ENCODE assay signal across 8 mouse cellular contexts in genomic region chr5:140663621-140664180, GRCm38 (mm10). TPM values are rescaled to one million over a fixed set of nuclear protein-coding genes. Genes with fewer than 3 reads are reported as not detected.
A peak's percentile ranks its signal among the peaks of the same experiment; 100 is the strongest.
DNase-seq lines count a peak whose midpoint lies in the region; ATAC-seq and TF ChIP-seq lines count a peak whose summit lies in the region.

No protein-coding gene starts in this region.

- DNase-seq in 416B (ENCODE audit: low read depth) (peak; percentile 60), ES-E14 (ENCODE audit: low read depth, low spot score) (peak; percentile 40)
- peak; percentile 76 to 80 for DNase-seq in cerebellum, postnatal 10 days
- DNase-seq in frontal cortex, postnatal 25 days (ENCODE audit: low spot score in 2 of 2), result peak; percentile 48 to 49
- DNase-seq in liver, embryonic 11.5 days (ENCODE audit: low spot score), result no peak
- DNase-seq in ovary, postnatal 14 days (ENCODE audit: low spot score), result peak; percentile 65
- DNase-seq in urinary bladder, postnatal 25 days (ENCODE audit: low spot score), result peak; percentile 58

- peaks cover 1% of the 10 kb centered on the region; the same call in 1 of the 2 replicates for H3K36me3 ChIP-seq in ES-E14 (ENCODE audit: control insufficient read depth, insufficient read depth, low read length, poor library complexity, severe bottlenecking)
- peaks cover 3% of the 10 kb centered on the region for H3K36me3 ChIP-seq in intestine, postnatal 0 days (ENCODE audit: control insufficient read depth, insufficient read depth)
- H3K36me3 ChIP-seq in liver, embryonic 11.5 days (ENCODE audit: control insufficient read depth, insufficient read depth, low read length), result peaks cover 2% of the 10 kb centered on the region; the same call in 1 of the 2 replicates

- no peak overlapping the region for H3K4me2 ChIP-seq in intestine, postnatal 0 days (replicated peaks; ENCODE audit: low read depth)
- no peak overlapping the region for H3K4me2 ChIP-seq in liver, embryonic 11.5 days

- 29% methylated on average over 7 of the region's 7 CpGs for WGBS in intestine, postnatal 0 days
- 57% methylated on average over 7 of the region's 7 CpGs for WGBS in liver, embryonic 11.5 days

- H3K4me1 ChIP-seq in ES-E14 (ENCODE audit: control insufficient read depth in 2 of 2, insufficient read depth in 2 of 2, low read length in 2 of 2, poor library complexity in 1 of 2), result peaks cover 0 to 15% of the 10 kb centered on the region in 2 experiments; a peak in 2 of 4 replicates
- H3K4me1 ChIP-seq in intestine, postnatal 0 days (replicated peaks; ENCODE audit: control insufficient read depth, insufficient read depth, low read length), result peaks cover 17% of the 10 kb centered on the region; the same call in 1 of the 2 replicates
- H3K4me1 ChIP-seq in liver, embryonic 11.5 days (replicated peaks; ENCODE audit: control insufficient read depth, insufficient read depth, low read length), result peaks cover 17% of the 10 kb centered on the region

- H3K27ac ChIP-seq in ES-E14 (ENCODE audit: insufficient read depth, low read depth, low read length, poor library complexity, severe bottlenecking), result no peak overlapping the region
- peak overlapping the region; percentile 28; the same call in 1 of the 2 replicates for H3K27ac ChIP-seq in intestine, postnatal 0 days (ENCODE audit: low read depth, low read length)
- H3K27ac ChIP-seq in liver, embryonic 11.5 days (ENCODE audit: low read depth, low read length), result no peak overlapping the region

- TF ChIP-seq CTCF in intestine, postnatal 0 days (IDR thresholded peaks at IDR 0.05; ENCODE audit: low read depth), result peak; percentile 91

- H3K4me3 ChIP-seq in ES-E14 (ENCODE audit: insufficient read depth in 1 of 2, low read depth in 1 of 2, low read length in 2 of 2, poor library complexity in 1 of 2, severe bottlenecking in 1 of 2), result no peak overlapping the region
- no peak overlapping the region for H3K4me3 ChIP-seq in intestine, postnatal 0 days (ENCODE audit: low read depth, low read length)
- H3K4me3 ChIP-seq in liver, embryonic 11.5 days (ENCODE audit: low read depth, low read length), result no peak overlapping the region

- H3K9ac ChIP-seq in ES-E14 (ENCODE audit: insufficient read depth, low read depth, low read length, poor library complexity, severe bottlenecking), result no peak overlapping the region
- H3K9ac ChIP-seq in intestine, postnatal 0 days (ENCODE audit: low read depth, low read length), result no peak overlapping the region
- no peak overlapping the region for H3K9ac ChIP-seq in liver, embryonic 11.5 days (ENCODE audit: low read depth, low read length)

- H3K9me3 ChIP-seq in ES-E14 (ENCODE audit: control insufficient read depth, insufficient read depth, low read depth, low read length), result no peaks in the 10 kb centered on the region
- H3K9me3 ChIP-seq in intestine, postnatal 0 days (ENCODE audit: control insufficient read depth), result 0 out of 2 replicates have a peak, but pooled peaks cover 2% of the 10 kb centered on the region
- peaks cover 2% of the 10 kb centered on the region; the same call in 1 of the 2 replicates for H3K9me3 ChIP-seq in liver, embryonic 11.5 days (ENCODE audit: control insufficient read depth, low read length)

- H3K27me3 ChIP-seq in intestine, postnatal 0 days (replicated peaks; ENCODE audit: control insufficient read depth, insufficient read depth, low read length), result no peaks in the 10 kb centered on the region
- H3K27me3 ChIP-seq in liver, embryonic 11.5 days (replicated peaks; ENCODE audit: control insufficient read depth, insufficient read depth, low read length), result no peaks in the 10 kb centered on the region

- peak; percentile 83 for ATAC-seq in intestine, postnatal 0 days
- 0 out of 2 replicates have a peak, but pooled peaks have one; percentile 44 for ATAC-seq in liver, embryonic 11.5 days (replicated peaks; ENCODE audit: low FRiP score)

- in situ Hi-C loops in ES-E14 (cut with MboI; ENCODE audit: low sequenced_read_pairs in 2 of 2, unreplicated experiment in 2 of 2), result no loop called here

TF ChIP-seq in ES-E14, 5 proteins besides CTCF, POLR2A, EP300 and RAD21:
- TF ChIP-seq CHD2 (IDR thresholded peaks at IDR 0.05; ENCODE audit: low read depth, low read length), result no peak
- no peak for TF ChIP-seq ZC3H11A (IDR thresholded peaks at IDR 0.05; ENCODE audit: borderline replicate concordance, low read depth, low read length)
- no peak for TF ChIP-seq ZNF384 (IDR thresholded peaks at IDR 0.05; ENCODE audit: low read depth, low read length)
- no peak for TF ChIP-seq MAFK (IDR thresholded peaks at IDR 0.05; ENCODE audit: insufficient read depth, low read depth, low read length)
- no peak for TF ChIP-seq HCFC1 (IDR thresholded peaks at IDR 0.05; ENCODE audit: borderline replicate concordance, insufficient read depth, low read length)

RNA-seq across cellular contexts. Expression of gene Ttyh3, which starts 14.9 kb away (rescaled TPM):
- total RNA-seq in ES-E14 (2012; rRNA removed), result 14.9 and 18.6 TPM in 2 replicates
- polyA plus RNA-seq in intestine, postnatal 0 days (2015; fragmentation: Nextera tagmentation; extraction: Ambion mirVana), result 21.4 and 23.6 TPM in 2 replicates
- 24.3 and 26.5 TPM in 2 replicates for polyA plus RNA-seq in liver, embryonic 11.5 days (2014; fragmentation: Nextera tagmentation; extraction: Ambion mirVana)

RNA-seq across cellular contexts. Expression of gene Iqce, which starts 38.5 kb away (rescaled TPM):
- 9.9 and 14.7 TPM in 2 replicates for total RNA-seq in ES-E14 (2012; rRNA removed)
- 5.7 and 7.0 TPM in 2 replicates for polyA plus RNA-seq in intestine, postnatal 0 days (2015; fragmentation: Nextera tagmentation; extraction: Ambion mirVana)
- 13.2 and 14.4 TPM in 2 replicates for polyA plus RNA-seq in liver, embryonic 11.5 days (2014; fragmentation: Nextera tagmentation; extraction: Ambion mirVana)

RNA-seq across cellular contexts. Expression of gene Brat1, which starts 41.1 kb away (rescaled TPM):
- total RNA-seq in ES-E14 (2012; rRNA removed), result 19.4 and 21.2 TPM in 2 replicates
- polyA plus RNA-seq in intestine, postnatal 0 days (2015; fragmentation: Nextera tagmentation; extraction: Ambion mirVana), result 7.5 and 8.0 TPM in 2 replicates
- 16.9 and 18.7 TPM in 2 replicates for polyA plus RNA-seq in liver, embryonic 11.5 days (2014; fragmentation: Nextera tagmentation; extraction: Ambion mirVana)

RNA-seq across cellular contexts. Expression of gene Lfng, which starts 56.6 kb away (rescaled TPM):
- total RNA-seq in ES-E14 (2012; rRNA removed), result 13.3 and 28.1 TPM in 2 replicates
- polyA plus RNA-seq in intestine, postnatal 0 days (2015; fragmentation: Nextera tagmentation; extraction: Ambion mirVana), result 7.1 and 7.3 TPM in 2 replicates
- 10.6 and 11.0 TPM in 2 replicates for polyA plus RNA-seq in liver, embryonic 11.5 days (2014; fragmentation: Nextera tagmentation; extraction: Ambion mirVana)
